Mouse (Mus musculus) urinary bladder, adult 2 months (tissue): ENCODE data around the gene Arhgap20. TPM values are rescaled to one million over a fixed set of nuclear protein-coding genes. Genes with fewer than 3 reads are reported as not detected.

Source experiments
- DNase-seq: peaks from one replicate; pipeline ENCODE4 v3.0.0; 2022; ENCODE audit warnings: low spot score
- polyA plus RNA-seq: library from polyadenylated mRNA; depleted of rRNA; stranded (reverse); fragments of >200 nt; gene quantifications from 2 replicates; pipeline ENCODE4 v1.2.3, GENCODE M21; 2012

Arhgap20 gene
- polyA plus RNA-seq, 1 experiment = 2.1 TPM

- DNase-seq = no peak
These were observed 33.1 kb downstream of the Arhgap20 start for GRCm38 (mm10) chr9:51798251-51798650.

GRCm38 (mm10) chr9:51799156-51799555, 34.0 kb downstream of the Arhgap20 start:
- no peak for DNase-seq

GRCm38 (mm10) chr9:51807272-51807671, 42.1 kb downstream of the Arhgap20 start:
- DNase-seq = no peak

- DNase-seq = no peak
These were observed 47.8 kb downstream of the Arhgap20 start for GRCm38 (mm10) chr9:51812931-51813330.

- no peak for DNase-seq
These were observed 59.4 kb downstream of the Arhgap20 start for GRCm38 (mm10) chr9:51824516-51824915.

GRCm38 (mm10) chr9:51831596-51831995, 66.5 kb downstream of the Arhgap20 start:
- DNase-seq = no peak

- DNase-seq = no peak
These were observed 67.2 kb downstream of the Arhgap20 start for GRCm38 (mm10) chr9:51832368-51832767.

- no peak for DNase-seq
These were observed 72.6 kb downstream of the Arhgap20 start for GRCm38 (mm10) chr9:51837716-51838115.

GRCm38 (mm10) chr9:51843216-51843615, 78.1 kb downstream of the Arhgap20 start:
- DNase-seq = no peak

- no peak for DNase-seq
These were observed 80.7 kb downstream of the Arhgap20 start for GRCm38 (mm10) chr9:51845796-51846195.

- DNase-seq = no peak
These were observed 88.6 kb downstream of the Arhgap20 start for GRCm38 (mm10) chr9:51853772-51854171.

- DNase-seq = no peak
These were observed 99.1 kb downstream of the Arhgap20 start for GRCm38 (mm10) chr9:51864273-51864672.

GRCm38 (mm10) chr9:51866634-51867033, 101.5 kb downstream of the Arhgap20 start:
- DNase-seq = no peak

GRCm38 (mm10) chr9:51869056-51869455, 103.9 kb downstream of the Arhgap20 start:
- no peak for DNase-seq

GRCm38 (mm10) chr9:51874348-51874747, 109.2 kb downstream of the Arhgap20 start:
- no peak for DNase-seq

GRCm38 (mm10) chr9:51875531-51875930, 110.4 kb downstream of the Arhgap20 start:
- no peak for DNase-seq

- DNase-seq = no peak
These were observed 116.2 kb downstream of the Arhgap20 start for GRCm38 (mm10) chr9:51881386-51881785.

GRCm38 (mm10) chr9:51881881-51882280, 116.7 kb downstream of the Arhgap20 start:
- DNase-seq = no peak

GRCm38 (mm10) chr9:51883319-51883718, 118.2 kb downstream of the Arhgap20 start:
- DNase-seq = no peak

GRCm38 (mm10) chr9:51892921-51893320, 127.8 kb downstream of the Arhgap20 start:
- no peak for DNase-seq
